Mouse (Mus musculus): ENCODE data around the gene Rad50.
A peak's percentile ranks its signal among the peaks of the same experiment; 100 is the strongest.

Gene Rad50

GRCm38 (mm10) chr11:53635590-53636182 lies 71.4 kb downstream of the Rad50 start:
- no peak for DNase-seq (ENCODE audit: low read depth, low spot score)

- no peak for DNase-seq (ENCODE audit: low read depth, low spot score)
Measured at GRCm38 (mm10) chr11:53634556-53634955, 72.6 kb downstream of the Rad50 start, which contains the start of gene Il13. Il13 (minus strand) TSS chr11:53634702.

- DNase-seq (ENCODE audit: low read depth, low spot score), result no peak
Measured at GRCm38 (mm10) chr11:53633644-53634043, 73.5 kb downstream of the Rad50 start.

- no peak for DNase-seq (ENCODE audit: low read depth, low spot score)
Measured at GRCm38 (mm10) chr11:53632122-53632733, 74.9 kb downstream of the Rad50 start.

GRCm38 (mm10) chr11:53627859-53628258 lies 79.3 kb downstream of the Rad50 start:
- DNase-seq (ENCODE audit: low read depth, low spot score), result peak; percentile 88

- DNase-seq (ENCODE audit: low read depth, low spot score), result no peak
Measured at GRCm38 (mm10) chr11:53626802-53627373, 80.2 kb downstream of the Rad50 start.

- DNase-seq (ENCODE audit: low read depth, low spot score), result no peak
Measured at GRCm38 (mm10) chr11:53624124-53624523, 83.0 kb downstream of the Rad50 start.

- DNase-seq (ENCODE audit: low read depth, low spot score), result no peak
Measured at GRCm38 (mm10) chr11:53623573-53623972, 83.5 kb downstream of the Rad50 start.

GRCm38 (mm10) chr11:53622440-53622806 lies 84.7 kb downstream of the Rad50 start:
- no peak for DNase-seq (ENCODE audit: low read depth, low spot score)

GRCm38 (mm10) chr11:53621582-53622439 lies 85.3 kb downstream of the Rad50 start:
- no peak for DNase-seq (ENCODE audit: low read depth, low spot score)

- no peak for DNase-seq (ENCODE audit: low read depth, low spot score)
Measured at GRCm38 (mm10) chr11:53620094-53620493, 87.0 kb downstream of the Rad50 start.

GRCm38 (mm10) chr11:53619428-53619827 lies 87.7 kb downstream of the Rad50 start:
- DNase-seq (ENCODE audit: low read depth, low spot score), result no peak

- DNase-seq (ENCODE audit: low read depth, low spot score), result no peak
Measured at GRCm38 (mm10) chr11:53618619-53619198, 88.4 kb downstream of the Rad50 start, which contains the start of gene Il4. Il4 (minus strand) TSS chr11:53618669.

GRCm38 (mm10) chr11:53617562-53618109 lies 89.5 kb downstream of the Rad50 start:
- no peak for DNase-seq (ENCODE audit: low read depth, low spot score)

GRCm38 (mm10) chr11:53616748-53617558 lies 90.2 kb downstream of the Rad50 start:
- no peak for DNase-seq (ENCODE audit: low read depth, low spot score)

GRCm38 (mm10) chr11:53615575-53615974 lies 91.5 kb downstream of the Rad50 start:
- DNase-seq (ENCODE audit: low read depth, low spot score), result no peak

GRCm38 (mm10) chr11:53615172-53615571 lies 91.9 kb downstream of the Rad50 start:
- DNase-seq (ENCODE audit: low read depth, low spot score), result no peak

- DNase-seq (ENCODE audit: low read depth, low spot score), result no peak
Measured at GRCm38 (mm10) chr11:53609672-53610071, 97.4 kb downstream of the Rad50 start.

GRCm38 (mm10) chr11:53609231-53609630 lies 97.9 kb downstream of the Rad50 start:
- DNase-seq (ENCODE audit: low read depth, low spot score), result no peak

GRCm38 (mm10) chr11:53605609-53606008 lies 101.5 kb downstream of the Rad50 start:
- no peak for DNase-seq (ENCODE audit: low read depth, low spot score)

- no peak for DNase-seq (ENCODE audit: low read depth, low spot score)
Measured at GRCm38 (mm10) chr11:53604983-53605382, 102.1 kb downstream of the Rad50 start.

Data from forelimb bud, embryonic 11.5 days (tissue).